Mouse (Mus musculus) neutrophil, adult 5-6 weeks (primary cell): Measurements from ENCODE around the gene Armc5. TPM values are rescaled to one million over a fixed set of nuclear protein-coding genes. Genes with fewer than 3 reads are reported as not detected.

Source experiments
- ATAC-seq: fragments of 151-379, 151-347 bp; 2 replicates; pipeline ENCODE4 v1.8.0; 2017; ENCODE audit warnings: mild to moderate bottlenecking, moderate TSS enrichment; ENCODE audit not compliant: insufficient number of reproducible peaks, poor library complexity, low FRiP score, severe bottlenecking; ENCODE audit errors: extremely low read depth
- total RNA-seq: library from RNA; stranded (forward); fragments of 200-1000 nt; gene quantifications from 2 replicates; pipeline ENCODE4 v1.2.3, GENCODE M21; 2017

Gene Armc5
- total RNA-seq, 1 experiment from 2014 or later: 7.1 TPM

DNA sequence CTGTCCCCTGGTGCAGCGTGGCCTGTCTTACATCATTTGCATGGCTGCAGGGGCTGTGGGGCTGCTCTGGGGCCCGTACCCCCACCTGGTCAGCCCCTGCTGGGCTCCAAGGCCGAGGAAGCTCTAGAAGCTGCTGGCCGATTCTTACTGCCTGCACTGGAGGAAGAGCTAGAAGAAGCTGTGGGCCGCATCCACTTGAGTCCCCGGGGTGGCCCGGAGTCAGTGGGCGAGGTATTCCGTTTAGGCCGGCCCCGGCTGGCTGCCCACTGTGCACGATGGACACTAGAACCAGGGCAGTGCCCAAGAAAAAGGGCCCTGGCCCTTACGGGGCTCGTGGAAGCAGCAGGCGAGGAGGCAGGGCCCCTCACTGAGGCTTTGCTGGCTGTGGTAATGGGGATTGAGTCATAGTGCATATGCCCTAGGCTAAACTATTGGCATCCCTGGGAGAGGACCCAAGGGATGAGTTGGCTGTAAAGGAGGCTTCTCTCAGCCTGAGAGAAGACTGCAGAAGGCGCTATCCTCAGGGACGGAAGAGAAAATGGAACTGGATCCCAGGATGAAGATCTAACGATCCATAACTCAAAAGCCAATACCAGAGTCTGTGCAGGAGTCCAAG, 7.4 kb downstream of the Armc5 start:
- ATAC-seq: no peak

- no peak for ATAC-seq
Measured at GRCm38 (mm10) chr7:128245547-128245946, 8.4 kb downstream of the Armc5 start.

- no peak for ATAC-seq
Measured at GRCm38 (mm10) chr7:128246496-128247391, 9.6 kb downstream of the Armc5 start, which contains the start of gene Tgfb1i1. Tgfb1i1 (plus strand) TSS chr7:128246812.

GRCm38 (mm10) chr7:128247443-128247842, 10.3 kb downstream of the Armc5 start:
- ATAC-seq: peak; percentile 55

- ATAC-seq: no peak
Measured at GRCm38 (mm10) chr7:128248081-128249042, 11.2 kb downstream of the Armc5 start.

GRCm38 (mm10) chr7:128249998-128250397, 12.9 kb downstream of the Armc5 start:
- no peak for ATAC-seq

- no peak for ATAC-seq
Measured at GRCm38 (mm10) chr7:128251946-128252345, 14.8 kb downstream of the Armc5 start.

DNA sequence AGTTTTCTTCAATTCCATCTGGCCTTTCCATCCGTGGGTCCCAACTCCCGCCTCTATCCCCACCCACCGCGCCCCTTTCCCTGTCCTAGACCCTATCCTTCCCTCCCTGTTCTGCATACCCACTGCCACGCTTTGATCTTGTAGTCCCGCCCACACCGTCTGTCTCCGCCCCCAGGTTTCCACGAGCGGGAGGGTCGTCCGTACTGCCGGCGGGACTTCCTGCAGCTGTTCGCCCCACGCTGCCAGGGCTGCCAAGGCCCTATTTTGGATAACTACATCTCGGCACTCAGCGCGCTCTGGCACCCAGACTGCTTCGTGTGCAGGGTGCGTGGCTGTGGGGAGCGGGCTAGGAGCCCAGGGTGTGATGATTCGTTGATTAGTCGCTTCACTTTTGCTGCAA, 15.5 kb downstream of the Armc5 start:
- ATAC-seq: no peak

DNA sequence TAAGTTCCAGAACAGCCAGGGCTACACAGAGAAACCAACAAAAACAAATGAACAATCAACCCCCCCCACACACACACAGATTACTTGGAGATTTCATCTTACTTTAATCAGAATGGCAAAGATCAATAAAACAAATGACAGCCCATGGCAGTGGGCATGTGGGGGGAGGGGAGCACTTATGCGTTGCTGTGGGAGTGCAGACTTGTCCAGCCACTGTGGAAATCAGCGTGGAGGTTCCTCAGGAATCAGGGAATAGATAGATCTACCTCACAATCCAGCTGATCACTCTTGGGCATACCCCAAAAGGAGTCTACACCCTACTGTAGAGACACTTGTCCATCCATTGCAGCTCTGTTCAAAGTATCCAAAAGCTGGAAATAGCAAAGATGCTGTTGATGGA, 17.8 kb downstream of the Armc5 start:
- ATAC-seq: no peak

DNA sequence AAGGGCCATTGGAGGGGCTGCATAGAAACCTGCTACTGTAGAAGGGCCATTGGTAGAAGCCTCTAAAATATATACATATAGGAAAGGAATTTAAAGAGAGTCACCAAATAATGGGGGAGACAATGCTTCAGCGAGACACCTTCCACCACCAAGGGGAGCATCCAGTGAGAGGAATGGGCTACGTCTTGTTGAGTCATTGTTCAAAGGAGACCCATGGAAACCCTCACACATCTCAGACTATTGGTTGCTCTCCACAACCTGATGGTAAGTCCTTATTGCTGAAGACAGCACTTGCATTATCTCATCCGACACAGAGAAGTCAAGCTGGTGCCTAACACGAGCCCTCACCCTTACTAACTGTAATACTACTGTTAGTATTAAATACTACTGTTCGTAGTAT, 18.6 kb downstream of the Armc5 start:
- ATAC-seq: no peak

- ATAC-seq: no peak
Measured at GRCm38 (mm10) chr7:128256783-128257334, 19.7 kb downstream of the Armc5 start.

- ATAC-seq: no peak
Measured at GRCm38 (mm10) chr7:128265411-128265810, 28.3 kb downstream of the Armc5 start, which contains the start of gene Slc5a2. Slc5a2 (plus strand) TSS chr7:128265657.

DNA sequence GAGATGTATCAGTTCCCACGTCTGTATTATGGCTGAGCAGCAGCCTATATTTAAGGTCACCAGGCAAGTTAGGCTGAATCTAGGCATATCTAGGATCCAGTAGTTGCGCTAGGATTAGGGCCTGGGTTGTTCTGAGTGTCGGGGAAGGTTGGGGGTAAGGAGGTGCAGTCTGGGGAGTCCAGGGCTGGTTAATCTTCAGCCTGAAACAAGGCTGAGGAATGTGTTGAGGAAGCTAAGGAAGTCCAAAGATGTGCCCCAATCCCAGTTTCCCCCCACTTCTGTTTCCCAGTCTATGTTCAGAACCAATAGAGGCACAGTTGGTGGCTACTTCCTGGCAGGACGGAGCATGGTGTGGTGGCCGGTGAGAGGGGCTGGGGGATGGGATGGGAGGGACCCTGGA, 28.9 kb downstream of the Armc5 start:
- ATAC-seq: no peak

DNA sequence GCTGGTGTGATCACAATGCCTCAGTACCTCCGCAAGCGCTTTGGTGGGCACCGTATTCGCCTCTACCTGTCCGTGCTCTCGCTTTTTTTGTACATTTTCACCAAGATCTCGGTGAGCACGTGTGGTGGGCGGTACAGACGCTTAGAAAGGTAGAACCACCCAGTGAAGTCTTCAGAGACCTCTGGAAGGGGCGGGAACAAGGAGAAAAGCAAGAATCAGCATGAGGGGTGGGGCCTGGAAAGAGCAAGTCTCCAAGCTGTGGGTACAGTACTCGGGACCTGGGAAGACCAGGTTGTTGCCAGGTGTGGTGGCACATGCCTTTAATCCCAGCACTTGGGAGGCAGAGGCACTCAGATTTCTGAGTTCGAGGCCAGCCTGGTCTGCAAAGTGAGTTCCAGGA, 30.2 kb downstream of the Armc5 start:
- no peak for ATAC-seq

GRCm38 (mm10) chr7:128267813-128268212, 30.7 kb downstream of the Armc5 start:
- no peak for ATAC-seq

GRCm38 (mm10) chr7:128270431-128270850, 33.3 kb downstream of the Armc5 start:
- no peak for ATAC-seq

GRCm38 (mm10) chr7:128271496-128271895, 34.4 kb downstream of the Armc5 start:
- no peak for ATAC-seq

GRCm38 (mm10) chr7:128276051-128276450, 38.9 kb downstream of the Armc5 start:
- no peak for ATAC-seq

DNA sequence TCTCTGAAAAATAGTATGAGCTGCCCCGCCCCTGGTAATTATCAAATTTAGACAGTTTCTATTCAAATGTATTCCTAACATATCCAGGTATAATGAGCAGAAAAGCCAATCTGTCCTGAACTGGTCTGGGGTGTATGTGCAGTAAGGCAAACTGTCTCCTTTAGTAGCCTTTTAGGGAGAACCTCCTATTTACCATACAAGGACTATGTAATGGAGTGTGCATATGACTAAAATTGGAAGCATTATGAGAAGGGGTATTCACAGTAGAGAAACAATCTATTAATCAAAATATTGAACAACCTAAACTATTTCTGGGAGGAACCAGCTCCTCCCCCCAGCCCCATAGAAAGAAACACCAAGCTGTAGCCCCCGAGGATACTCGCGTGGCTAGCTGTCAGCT, 42.6 kb downstream of the Armc5 start:
- no peak for ATAC-seq
